Mouse (Mus musculus): ENCODE results near the gene Runx2. TPM values are rescaled to one million over a fixed set of nuclear protein-coding genes. Genes with fewer than 3 reads are reported as not detected.

The Runx2 gene
- total and polyA plus RNA-seq, 2 experiments from 2014 or later: 0.83 to 1.5 TPM

GRCm38 (mm10) chr17:44570899-44571298 is 243.7 kb downstream of the Runx2 start:
- no peak for ATAC-seq
- Histone ChIP-seq H3K27ac (no peak overlapping the region), H3K4me2 (ENCODE audit: low read depth, low read length) (no peak overlapping the region), H3K36me3 (ENCODE audit: insufficient read depth, low read length) (no peaks in the 10 kb centered on the region), H3K9ac (replicated peaks; ENCODE audit: low read length) (no peak overlapping the region), H3K27me3 (ENCODE audit: insufficient read depth, low read length) (no peaks in the 10 kb centered on the region), H3K4me3 (ENCODE audit: low read length) (no peak overlapping the region), H3K9me3 (ENCODE audit: low read length) (no peaks in the 10 kb centered on the region), H3K4me1 (ENCODE audit: insufficient read depth, low read length) (no peaks in the 10 kb centered on the region)
- no peak for DNase-seq (ENCODE audit: low spot score)
- WGBS: 78% methylated on average over 5 of the region's 5 CpGs
- TF ChIP-seq CTCF (IDR thresholded peaks at IDR 0.05; ENCODE audit: low read depth): no peak

DNA sequence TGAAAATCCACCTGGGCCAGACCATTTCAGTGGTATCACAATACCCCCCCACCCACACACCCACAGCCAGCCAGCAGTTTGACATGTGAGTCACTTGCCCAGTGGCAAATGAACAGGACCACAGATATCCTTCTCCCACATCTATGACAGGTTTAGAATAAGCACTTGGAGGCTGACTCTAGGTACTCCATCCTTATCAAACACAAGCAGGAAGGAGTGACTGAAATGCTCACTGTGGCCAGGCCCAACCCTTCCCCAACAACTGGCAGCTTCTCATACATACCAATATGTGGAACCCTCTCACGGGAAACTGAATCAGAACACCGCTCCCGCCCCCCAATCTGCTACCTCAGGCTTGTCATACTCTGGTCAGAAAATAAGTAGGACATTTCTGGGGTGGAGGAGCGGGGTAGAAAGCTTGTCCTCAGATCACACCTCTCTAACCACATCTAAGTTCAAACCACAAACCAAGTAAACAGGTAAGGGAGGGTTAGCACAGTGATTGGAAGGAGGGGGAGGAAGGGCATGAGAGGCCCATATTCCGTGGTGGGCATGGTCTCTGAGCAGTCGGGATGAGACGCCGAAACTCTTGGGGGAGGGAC is 245.5 kb downstream of the Runx2 start:
- 89% methylated on average over 8 of the region's 8 CpGs for WGBS
- H3K27ac ChIP-seq: no peak overlapping the region

DNA sequence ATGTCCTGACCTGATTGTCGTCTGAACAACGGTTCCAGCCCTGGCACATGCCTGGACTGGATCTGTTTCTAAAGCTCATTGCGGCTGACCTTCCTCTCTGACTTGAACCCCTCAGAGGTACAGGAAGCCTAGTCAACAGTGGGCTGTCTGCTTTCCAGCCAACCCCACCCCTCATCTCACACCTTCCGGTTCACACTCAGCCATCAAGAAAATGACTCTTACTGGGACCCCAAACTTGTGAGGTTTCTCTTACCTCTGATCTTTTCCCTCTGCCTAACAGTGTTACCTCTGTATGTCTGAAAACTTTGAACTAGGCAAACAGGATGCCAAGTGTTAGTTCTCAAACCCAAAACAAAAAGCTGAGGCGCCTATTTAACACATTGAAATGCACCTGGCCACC is 247.6 kb downstream of the Runx2 start:
- H3K4me2 ChIP-seq (ENCODE audit: low read depth, low read length): no peak overlapping the region
- no peaks in the 10 kb centered on the region; the same call in 1 of the 2 replicates for H3K4me1 ChIP-seq (ENCODE audit: insufficient read depth, low read length)
- DNase-seq (ENCODE audit: low spot score) (no peak), ATAC-seq (no peak)
- no peak overlapping the region for H3K9ac ChIP-seq (replicated peaks; ENCODE audit: low read length)
- no peaks in the 10 kb centered on the region for H3K36me3 ChIP-seq (ENCODE audit: insufficient read depth, low read length)
- no peaks in the 10 kb centered on the region for H3K9me3 ChIP-seq (ENCODE audit: low read length)
- H3K4me3 ChIP-seq (ENCODE audit: low read length): no peak overlapping the region
- no peak for TF ChIP-seq CTCF (IDR thresholded peaks at IDR 0.05; ENCODE audit: low read depth)
- H3K27ac ChIP-seq: no peak overlapping the region
- no peaks in the 10 kb centered on the region for H3K27me3 ChIP-seq (ENCODE audit: insufficient read depth, low read length)
- WGBS: 91% methylated on average over 5 of the region's 5 CpGs

More for the DNA sequence above, 245.5 kb downstream of the Runx2 start:
- Histone ChIP-seq H3K27me3 (ENCODE audit: insufficient read depth, low read length) (no peaks in the 10 kb centered on the region), H3K4me3 (ENCODE audit: low read length) (no peak overlapping the region), H3K36me3 (ENCODE audit: insufficient read depth, low read length) (no peaks in the 10 kb centered on the region), H3K4me2 (ENCODE audit: low read depth, low read length) (no peak overlapping the region), H3K9ac (replicated peaks; ENCODE audit: low read length) (no peak overlapping the region), H3K4me1 (ENCODE audit: insufficient read depth, low read length) (no peaks in the 10 kb centered on the region; the same call in 1 of the 2 replicates), H3K9me3 (ENCODE audit: low read length) (no peaks in the 10 kb centered on the region)
- DNase-seq (ENCODE audit: low spot score) (no peak), ATAC-seq (no peak)
- no peak for TF ChIP-seq CTCF (IDR thresholded peaks at IDR 0.05; ENCODE audit: low read depth)

GRCm38 (mm10) chr17:44565884-44566515 is 248.6 kb downstream of the Runx2 start:
- Histone ChIP-seq H3K4me1 (ENCODE audit: insufficient read depth, low read length) (no peaks in the 10 kb centered on the region; the same call in 1 of the 2 replicates), H3K4me3 (ENCODE audit: low read length) (no peak overlapping the region), H3K9ac (replicated peaks; ENCODE audit: low read length) (no peak overlapping the region), H3K4me2 (ENCODE audit: low read depth, low read length) (no peak overlapping the region), H3K27ac (no peak overlapping the region), H3K27me3 (ENCODE audit: insufficient read depth, low read length) (no peaks in the 10 kb centered on the region), H3K36me3 (ENCODE audit: insufficient read depth, low read length) (no peaks in the 10 kb centered on the region), H3K9me3 (ENCODE audit: low read length) (no peaks in the 10 kb centered on the region)
- no peak for TF ChIP-seq CTCF (IDR thresholded peaks at IDR 0.05; ENCODE audit: low read depth)
- DNase-seq (ENCODE audit: low spot score) (no peak), ATAC-seq (no peak)
- WGBS: 87% methylated on average over 8 of the region's 8 CpGs

GRCm38 (mm10) chr17:44565311-44565831 is 249.2 kb downstream of the Runx2 start:
- DNase-seq (ENCODE audit: low spot score): peak; percentile 28
- TF ChIP-seq CTCF (IDR thresholded peaks at IDR 0.05; ENCODE audit: low read depth): no peak
- H3K9ac ChIP-seq (replicated peaks; ENCODE audit: low read length): no peak overlapping the region

GRCm38 (mm10) chr17:44564611-44565198 is 249.9 kb downstream of the Runx2 start:
- Histone ChIP-seq H3K27ac (no peak overlapping the region), H3K36me3 (ENCODE audit: insufficient read depth, low read length) (no peaks in the 10 kb centered on the region), H3K4me1 (ENCODE audit: insufficient read depth, low read length) (no peaks in the 10 kb centered on the region; the same call in 1 of the 2 replicates), H3K9me3 (ENCODE audit: low read length) (no peaks in the 10 kb centered on the region), H3K27me3 (ENCODE audit: insufficient read depth, low read length) (no peaks in the 10 kb centered on the region), H3K9ac (replicated peaks; ENCODE audit: low read length) (no peak overlapping the region), H3K4me2 (ENCODE audit: low read depth, low read length) (no peak overlapping the region), H3K4me3 (ENCODE audit: low read length) (no peak overlapping the region)
- TF ChIP-seq CTCF (IDR thresholded peaks at IDR 0.05; ENCODE audit: low read depth): no peak
- 83% methylated on average over 4 of the region's 4 CpGs for WGBS
- ATAC-seq: no peak
- DNase-seq (ENCODE audit: low spot score): no peak

More at GRCm38 (mm10) chr17:44565311-44565831, 249.2 kb downstream of the Runx2 start:
- Histone ChIP-seq H3K27me3 (ENCODE audit: insufficient read depth, low read length) (no peaks in the 10 kb centered on the region), H3K9me3 (ENCODE audit: low read length) (no peaks in the 10 kb centered on the region), H3K4me3 (ENCODE audit: low read length) (no peak overlapping the region), H3K36me3 (ENCODE audit: insufficient read depth, low read length) (no peaks in the 10 kb centered on the region), H3K27ac (no peak overlapping the region), H3K4me1 (ENCODE audit: insufficient read depth, low read length) (no peaks in the 10 kb centered on the region; the same call in 1 of the 2 replicates), H3K4me2 (ENCODE audit: low read depth, low read length) (no peak overlapping the region)
- ATAC-seq: no peak
- 57% methylated on average over 14 of the region's 14 CpGs for WGBS

Measured in hindbrain, postnatal 0 days (tissue).